Mouse (Mus musculus) liver, adult 2 months (tissue): ENCODE data around the gene Zdhhc22. TPM values are rescaled to one million over a fixed set of nuclear protein-coding genes. Genes with fewer than 3 reads are reported as not detected.
A peak's percentile ranks its signal among the peaks of the same experiment; 100 is the strongest.

ENCODE experiments used
- DNase-seq: peaks from one replicate; pipeline ENCODE4 v3.0.0-alpha.2; 2011; ENCODE audit warnings: low read depth, low spot score; ENCODE audit errors: extremely low read depth
- H3K27ac ChIP-seq: fragments of 200-500 bp; replicated peaks from 2 replicates; pipeline ENCODE4 v1.5.1; 2012; ENCODE audit warnings: low read depth, mild to moderate bottlenecking, control low read depth, inconsistent platforms, low read length; ENCODE audit not compliant: insufficient read depth
- H3K27me3 ChIP-seq: fragments of 200-500 bp; 2 replicates; pipeline ENCODE4 v1.6.1; 2012; ENCODE audit warnings: mild to moderate bottlenecking, moderate library complexity, low read length, inconsistent platforms; ENCODE audit not compliant: control insufficient read depth, insufficient read depth
- H3K36me3 ChIP-seq: fragments of 200-500 bp; 2 replicates; pipeline ENCODE4 v1.6.1; 2012; ENCODE audit warnings: low read length, inconsistent platforms; ENCODE audit not compliant: control insufficient read depth, insufficient read depth
- H3K4me1 ChIP-seq: fragments of 200-500 bp; 2 replicates; pipeline ENCODE4 v1.6.1; 2011; ENCODE audit warnings: low read length; ENCODE audit not compliant: control insufficient read depth, insufficient read depth
- H3K4me3 ChIP-seq: fragments of 200-500 bp; 2 replicates; pipeline ENCODE4 v1.5.1; 2011; ENCODE audit warnings: low read depth, mild to moderate bottlenecking, control low read depth, low read length, moderate library complexity; ENCODE audit not compliant: insufficient read depth
- H3K79me2 ChIP-seq: fragments of 200-500 bp; 2 replicates; pipeline ENCODE4 v1.6.1; 2012; ENCODE audit warnings: inconsistent platforms, mild to moderate bottlenecking, low read length, moderate library complexity; ENCODE audit not compliant: control insufficient read depth, insufficient read depth
- H3K9ac ChIP-seq: fragments of 200-500 bp; 2 replicates; pipeline ENCODE4 v1.6.1; 2012; ENCODE audit warnings: low read depth, mild to moderate bottlenecking, control low read depth, inconsistent platforms, low read length
- CTCF ChIP-seq: fragments of 200-500 bp; IDR thresholded peaks from 2 replicates; pipeline ENCODE4 v1.5.1; 2011; ENCODE audit warnings: low read depth, low read length, control low read depth
- POLR2A ChIP-seq: fragments of 200-500 bp; IDR thresholded peaks from 2 replicates; pipeline ENCODE4 v1.6.1; 2011; ENCODE audit warnings: low read length, control low read depth; ENCODE audit not compliant: insufficient read depth; ENCODE audit errors: extremely low read depth
- WGBS: fragments of 180-500 bp; shearing (Covaris S2); methylation state at CpG from one replicate; pipeline ENCODE4 v1.1.7; 2018; 5-methylcytosine and 5-hydroxymethylcytosine counted together
- polyA plus RNA-seq: library from polyadenylated mRNA; depleted of rRNA; stranded (reverse); fragments of >200 nt; gene quantifications from 2 replicates; pipeline ENCODE4 v1.2.3, GENCODE M21; 2012
- total RNA-seq: library from RNA; depleted of rRNA; stranded (reverse); fragments of >200 nt; gene quantifications from 2 replicates; pipeline ENCODE4 v1.2.3, GENCODE M21; 2014

Zdhhc22 gene
- total and polyA plus RNA-seq, 2 experiments, result not detected

- DNase-seq, result peak; percentile 25
- no peaks in the 10 kb centered on the region for H3K27me3 ChIP-seq
- 50% methylated on average over 5 of the region's 5 CpGs for WGBS
Observed at GRCm38 (mm10) chr12:87000151-87000839, 10.1 kb upstream of the Zdhhc22 start.

GRCm38 (mm10) chr12:86999283-86999820, 9.1 kb upstream of the Zdhhc22 start:
- Histone ChIP-seq H3K27ac (no peak overlapping the region), H3K4me3 (no peak overlapping the region), H3K4me1 (no peaks in the 10 kb centered on the region), H3K36me3 (no peaks in the 10 kb centered on the region), H3K79me2 (no peaks in the 10 kb centered on the region), H3K27me3 (no peaks in the 10 kb centered on the region), H3K9ac (no peak overlapping the region)
- DNase-seq, result no peak
- 0 out of 2 replicates have a peak, but pooled peaks have one; percentile 15 for TF ChIP-seq CTCF
- TF ChIP-seq POLR2A, result no peak
- 66% methylated on average over 10 of the region's 10 CpGs for WGBS

More at GRCm38 (mm10) chr12:87000151-87000839, 10.1 kb upstream of the Zdhhc22 start:
- Histone ChIP-seq H3K79me2 (no peaks in the 10 kb centered on the region), H3K4me3 (no peak overlapping the region), H3K4me1 (no peaks in the 10 kb centered on the region), H3K27ac (no peak overlapping the region), H3K36me3 (no peaks in the 10 kb centered on the region), H3K9ac (no peak overlapping the region)
- TF ChIP-seq CTCF (no peak), POLR2A (no peak)

- TF ChIP-seq POLR2A (no peak), CTCF (peak; percentile 34; the same call in 1 of the 2 replicates)
Observed at GRCm38 (mm10) chr12:86998699-86999098, 8.5 kb upstream of the Zdhhc22 start.

GRCm38 (mm10) chr12:86995931-86996330, 5.7 kb upstream of the Zdhhc22 start:
- Histone ChIP-seq H3K27me3 (no peaks in the 10 kb centered on the region), H3K27ac (no peak overlapping the region), H3K4me3 (no peak overlapping the region), H3K79me2 (no peaks in the 10 kb centered on the region), H3K9ac (no peak overlapping the region), H3K4me1 (no peaks in the 10 kb centered on the region), H3K36me3 (no peaks in the 10 kb centered on the region)
- WGBS, result 61% methylated on average over 6 of the region's 6 CpGs
- no peak for DNase-seq
- no peak for TF ChIP-seq CTCF
- TF ChIP-seq POLR2A, result no peak

More at GRCm38 (mm10) chr12:86998699-86999098, 8.5 kb upstream of the Zdhhc22 start:
- no peak for DNase-seq
- Histone ChIP-seq H3K36me3 (no peaks in the 10 kb centered on the region), H3K27ac (no peak overlapping the region), H3K9ac (no peak overlapping the region), H3K27me3 (no peaks in the 10 kb centered on the region), H3K4me1 (no peaks in the 10 kb centered on the region), H3K79me2 (no peaks in the 10 kb centered on the region), H3K4me3 (no peak overlapping the region)
- WGBS, result 84% methylated on average over 4 of the region's 4 CpGs

GRCm38 (mm10) chr12:86994776-86995175, 4.5 kb upstream of the Zdhhc22 start:
- Histone ChIP-seq H3K9ac (no peak overlapping the region), H3K4me1 (no peaks in the 10 kb centered on the region), H3K27me3 (peaks cover 6% of the 10 kb centered on the region; the same call in 1 of the 2 replicates), H3K36me3 (no peaks in the 10 kb centered on the region), H3K79me2 (no peaks in the 10 kb centered on the region), H3K27ac (no peak overlapping the region), H3K4me3 (no peak overlapping the region)
- TF ChIP-seq CTCF (no peak), POLR2A (no peak)
- DNase-seq, result no peak
- WGBS, result 57% methylated on average over 3 of the region's 3 CpGs

- WGBS, result 33% methylated on average over 4 of the region's 4 CpGs
- H3K36me3 ChIP-seq, result no peaks in the 10 kb centered on the region
- H3K4me3 ChIP-seq, result no peak overlapping the region
- no peaks in the 10 kb centered on the region for H3K4me1 ChIP-seq
- DNase-seq, result no peak
- TF ChIP-seq POLR2A (no peak), CTCF (no peak)
- H3K9ac ChIP-seq, result no peak overlapping the region
- no peak overlapping the region for H3K27ac ChIP-seq
- H3K27me3 ChIP-seq, result peaks cover 8% of the 10 kb centered on the region; the same call in 1 of the 2 replicates
- H3K79me2 ChIP-seq, result no peaks in the 10 kb centered on the region
Observed at GRCm38 (mm10) chr12:86994166-86994565, 3.9 kb upstream of the Zdhhc22 start.
